Comparison of ENCODE assay signal across 8 mouse cellular contexts in the genomic region with DNA sequence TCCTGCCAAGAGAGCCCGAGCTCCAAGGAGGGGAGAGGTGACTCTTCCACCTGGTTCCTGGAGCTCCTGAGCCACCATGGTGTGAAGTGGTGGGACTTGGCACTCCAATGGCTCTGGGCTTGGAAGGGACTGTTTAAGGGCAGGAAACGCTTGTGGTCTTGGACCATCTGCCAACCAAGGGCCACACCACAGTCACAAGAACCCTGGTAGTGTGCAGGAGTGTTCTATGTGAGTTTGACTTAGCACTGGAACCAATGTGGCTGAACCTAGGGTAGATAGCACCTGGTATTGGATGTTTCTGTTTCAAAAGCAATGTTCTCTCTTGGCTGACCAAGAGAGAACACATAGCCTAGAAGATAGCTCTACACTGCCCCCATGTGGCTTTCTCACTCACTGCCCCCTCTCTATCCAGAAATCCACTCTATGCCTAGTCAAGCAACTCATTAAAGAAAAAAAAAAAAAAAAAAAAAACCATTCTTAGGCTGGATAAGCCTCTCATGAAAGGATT. TPM values are rescaled to one million over a fixed set of nuclear protein-coding genes. Genes with fewer than 3 reads are reported as not detected.
A peak's percentile ranks its signal among the peaks of the same experiment; 100 is the strongest.
DNase-seq lines count a peak whose midpoint lies in the region; ATAC-seq lines count a peak whose summit lies in the region.

No protein-coding gene starts in this region.

- peak overlapping the region; percentile 13; the same call in 1 of the 2 replicates for H3K4me3 ChIP-seq in hindbrain, embryonic 16.5 days (ENCODE audit: low read length)
- 0 out of 2 replicates have a peak overlapping the region, but pooled peaks have one; percentile 0 for H3K4me3 ChIP-seq in midbrain, embryonic 11.5 days (ENCODE audit: low read depth, low read length)

- H3K9me3 ChIP-seq in hindbrain, embryonic 16.5 days (ENCODE audit: control insufficient read depth, low read length): no peaks in the 10 kb centered on the region
- no peaks in the 10 kb centered on the region for H3K9me3 ChIP-seq in midbrain, embryonic 11.5 days (ENCODE audit: control insufficient read depth, low read length)

- H3K9ac ChIP-seq in hindbrain, embryonic 16.5 days (ENCODE audit: low read depth, low read length): peak overlapping the region; percentile 55; the same call in 1 of the 2 replicates
- H3K9ac ChIP-seq in midbrain, embryonic 11.5 days (ENCODE audit: low read length): peak overlapping the region; percentile 31

- WGBS in hindbrain, embryonic 16.5 days: 35% methylated on average over 2 of the region's 2 CpGs
- 63% methylated on average over 2 of the region's 2 CpGs for WGBS in midbrain, embryonic 11.5 days

- peak overlapping the region; percentile 50 for H3K4me2 ChIP-seq in hindbrain, embryonic 16.5 days (ENCODE audit: low read length)
- H3K4me2 ChIP-seq in midbrain, embryonic 11.5 days: peak overlapping the region; percentile 40

- H3K36me3 ChIP-seq in hindbrain, embryonic 16.5 days (ENCODE audit: control insufficient read depth, insufficient read depth, low read length): peaks cover 23% of the 10 kb centered on the region
- peaks cover 12% of the 10 kb centered on the region; the same call in 1 of the 2 replicates for H3K36me3 ChIP-seq in midbrain, embryonic 11.5 days (ENCODE audit: control insufficient read depth, insufficient read depth, low read length)

- peak overlapping the region; percentile 88 for H3K27ac ChIP-seq in hindbrain, embryonic 16.5 days (ENCODE audit: low read depth, low read length)
- peak overlapping the region; percentile 94 for H3K27ac ChIP-seq in midbrain, embryonic 11.5 days (ENCODE audit: low read depth, low read length)

- no peaks in the 10 kb centered on the region for H3K27me3 ChIP-seq in hindbrain, embryonic 16.5 days (replicated peaks; ENCODE audit: control insufficient read depth, insufficient read depth, low read length)
- H3K27me3 ChIP-seq in midbrain, embryonic 11.5 days (ENCODE audit: control insufficient read depth, insufficient read depth, low read length): no peaks in the 10 kb centered on the region; the same call in 1 of the 2 replicates

- ATAC-seq in hindbrain, embryonic 16.5 days: peak; percentile 19
- ATAC-seq in midbrain, embryonic 11.5 days (ENCODE audit: low FRiP score): peak; percentile 23; the same call in 1 of the 2 replicates

- intact Hi-C loops in left cerebral cortex, postnatal 14 days (cut with DNase I): loop anchor here (5.0 kb wide), 3 partner anchors 55 to 115 kb away; no protein-coding TSS in a partner anchor

- H3K4me1 ChIP-seq in hindbrain, embryonic 16.5 days (ENCODE audit: control insufficient read depth, insufficient read depth, low read depth, low read length): peaks cover 53% of the 10 kb centered on the region
- peaks cover 51% of the 10 kb centered on the region for H3K4me1 ChIP-seq in midbrain, embryonic 11.5 days (ENCODE audit: control insufficient read depth, insufficient read depth, low read length)

- DNase-seq in testis, postnatal 10 days (ENCODE audit: low spot score): peak; percentile 86
- DNase-seq in testis, postnatal 14 days (ENCODE audit: low spot score): no peak
- peak; percentile 90 for DNase-seq in cerebellum, adult 9-10 months
- peak; percentile 84 for DNase-seq in forelimb bud, embryonic 11.5 days (ENCODE audit: low read depth, low spot score)
- peak; percentile 86 to 93 for DNase-seq in left cerebral cortex, postnatal 14 days (ENCODE audit: low spot score in 2 of 2)
- DNase-seq in midbrain, embryonic 11.5 days (ENCODE audit: low spot score, missing footprints): peak; percentile 97
- peak; percentile 43 to 73 for DNase-seq in spleen, adult 18-20 months

RNA-seq across cellular contexts. Expression of gene Chpf2, which starts 10.7 kb away (rescaled TPM):
- 20.6 and 21.9 TPM in 2 replicates for polyA plus RNA-seq in hindbrain, embryonic 16.5 days (2015; fragmentation: Nextera tagmentation; extraction: Ambion mirVana)
- 10 to 100 TPM; 65.1 to 73.8 TPM for total RNA-seq in left cerebral cortex, postnatal 14 days (2021)
- polyA plus RNA-seq in midbrain, embryonic 11.5 days (2014; fragmentation: Nextera tagmentation; extraction: Ambion mirVana): 7.2 and 9.6 TPM in 2 replicates

RNA-seq across cellular contexts. Expression of gene Abcf2, which starts 20.0 kb away (rescaled TPM):
- 80.9 and 84.8 TPM in 2 replicates for polyA plus RNA-seq in hindbrain, embryonic 16.5 days (2015; fragmentation: Nextera tagmentation; extraction: Ambion mirVana)
- 10 to 100 TPM; 62.0 to 64.8 TPM for total RNA-seq in left cerebral cortex, postnatal 14 days (2021)
- polyA plus RNA-seq in midbrain, embryonic 11.5 days (2014; fragmentation: Nextera tagmentation; extraction: Ambion mirVana): 143 and 147 TPM in 2 replicates

RNA-seq across cellular contexts. Expression of gene Smarcd3, which starts 26.9 kb away (rescaled TPM):
- polyA plus RNA-seq in hindbrain, embryonic 16.5 days (2015; fragmentation: Nextera tagmentation; extraction: Ambion mirVana): 128 and 133 TPM in 2 replicates
- total RNA-seq in left cerebral cortex, postnatal 14 days (2021): 100 to 1,000 TPM; 102 to 110 TPM
- 56.8 and 60.2 TPM in 2 replicates for polyA plus RNA-seq in midbrain, embryonic 11.5 days (2014; fragmentation: Nextera tagmentation; extraction: Ambion mirVana)

RNA-seq across cellular contexts. Expression of gene 4931409K22Rik, which starts 40.7 kb away (rescaled TPM):
- 0.13 and 0.15 TPM in 2 replicates for polyA plus RNA-seq in hindbrain, embryonic 16.5 days (2015; fragmentation: Nextera tagmentation; extraction: Ambion mirVana)
- total RNA-seq in left cerebral cortex, postnatal 14 days (2021): under 1 TPM in 1 of 2 experiments, not detected in 1; 0.13 TPM
- not detected in 2 replicates for polyA plus RNA-seq in midbrain, embryonic 11.5 days (2014; fragmentation: Nextera tagmentation; extraction: Ambion mirVana)

RNA-seq across cellular contexts. Expression of gene Asb10, which starts 56.5 kb away (rescaled TPM):
- 0.18 and 0.21 TPM in 2 replicates for polyA plus RNA-seq in hindbrain, embryonic 16.5 days (2015; fragmentation: Nextera tagmentation; extraction: Ambion mirVana)
- under 1 TPM; 0.15 to 0.30 TPM for total RNA-seq in left cerebral cortex, postnatal 14 days (2021)
- polyA plus RNA-seq in midbrain, embryonic 11.5 days (2014; fragmentation: Nextera tagmentation; extraction: Ambion mirVana): 0.25 TPM in 2 replicates
